Mouse (Mus musculus) embryonic stem cell, embryonic (primary cell): ENCODE measurements around the gene D17H6S53E.

Experiments
- CTCF ChIA-PET, 4 experiments: fragments of 300-600 bp in 2 of 4; fragments of 350-600 bp in 2 of 4; sonication (Branson Sonifier 250); formaldehyde crosslinking; loops; one replicate each; lab custom pipeline; 2022; ENCODE audit warnings: inconsistent platforms in 2 of 4; lab: Charles Lee
- POLR2A ChIA-PET, 4 experiments: fragments of 300-600 bp in 2 of 4; fragments of 350-600 bp in 2 of 4; sonication (Branson Sonifier 250); formaldehyde crosslinking; loops; one replicate each; lab custom pipeline; 2022; ENCODE audit warnings: antibody characterized with exemption in 4 of 4, inconsistent platforms in 1 of 4; lab: Charles Lee

Gene D17H6S53E

DNA sequence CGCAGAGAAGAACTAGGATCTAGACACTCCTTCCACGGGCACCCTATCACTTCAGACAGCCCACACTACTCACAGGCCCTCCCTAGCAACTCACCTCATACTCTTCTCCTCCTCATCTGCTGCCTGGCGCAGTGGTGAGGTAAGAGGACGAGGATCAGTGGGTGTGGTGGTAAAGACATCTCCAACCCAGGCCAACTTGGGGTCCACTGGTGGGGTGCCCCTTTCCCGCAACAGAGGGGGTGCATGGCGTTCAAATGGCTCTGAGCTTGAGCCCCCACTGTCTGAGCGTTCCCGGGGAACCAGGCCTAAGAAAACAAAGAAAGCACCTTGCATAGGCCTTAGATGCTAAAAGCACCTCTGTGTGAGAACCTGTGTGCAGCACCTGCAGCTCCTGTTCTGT is 31.1 kb downstream of the D17H6S53E start:
- CTCF ChIA-PET, result interaction anchor here in 2 of 4 experiments (0.5 to 1.4 kb wide), 3 partner anchors 12 to 380 kb away, joined by 4 to 8 read pairs (median 4); no protein-coding TSS in a partner anchor

DNA sequence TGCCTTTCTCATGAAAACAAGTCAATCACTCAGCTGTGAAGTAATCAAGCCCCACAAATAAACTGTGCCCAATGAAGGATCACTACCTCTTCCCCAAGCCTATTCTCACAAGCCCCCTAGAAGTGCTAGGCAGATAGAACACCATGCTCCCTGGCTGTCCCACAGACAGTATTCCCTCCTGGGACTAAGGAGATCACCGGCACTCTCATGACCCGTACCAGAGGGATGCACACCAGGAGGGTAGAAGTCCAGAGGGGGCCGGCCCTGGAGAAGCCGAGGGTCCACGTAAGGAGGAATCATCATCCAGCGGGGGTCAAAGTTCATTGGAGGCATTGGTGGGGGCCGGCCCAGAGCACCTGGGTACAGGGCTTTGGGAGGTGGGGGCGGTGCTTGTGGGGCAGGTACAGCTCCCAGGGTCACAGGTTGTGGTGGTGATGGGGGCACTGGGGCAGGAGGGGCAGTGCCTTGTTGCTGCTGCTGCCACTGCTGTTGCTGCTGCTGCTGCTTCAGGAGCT is 31.5 kb downstream of the D17H6S53E start:
- CTCF ChIA-PET, result no interaction called here
- POLR2A ChIA-PET, result interaction anchor here in 3 of 4 experiments (1.0 to 24.9 kb wide), 7 partner anchors 9 to 205 kb away, joined by 3 to 561 read pairs (median 252); partner anchors contain the start of gene Ddx39b (in 2 of the 3)

More for the DNA sequence above, 31.1 kb downstream of the D17H6S53E start:
- POLR2A ChIA-PET, result interaction anchor here (0.9 to 24.9 kb wide), 11 partner anchors 8 to 205 kb away, joined by 3 to 561 read pairs (median 16); partner anchors contain the start of genes Ddx39b (in 2 of the 4), Csnk2b (in 1 of the 4) and Gpank1 (in 1 of the 4)

GRCm38 (mm10) chr17:35158850-35159593 is 32.8 kb downstream of the D17H6S53E start:
- POLR2A ChIA-PET, result interaction anchor here (0.7 to 24.9 kb wide), 28 partner anchors 10 to 1250 kb away, joined by 3 to 561 read pairs (median 4); partner anchors contain the start of genes Ddx39b (in 2 of the 4), Apom (in 1 of the 4), Csnk2b (in 1 of the 4) and D17H6S53E (in 1 of the 4)
- CTCF ChIA-PET, result interaction anchor here in 3 of 4 experiments (0.6 to 1.3 kb wide), 4 partner anchors 10 to 247 kb away, joined by 3 to 5 read pairs (median 3); no protein-coding TSS in a partner anchor

DNA sequence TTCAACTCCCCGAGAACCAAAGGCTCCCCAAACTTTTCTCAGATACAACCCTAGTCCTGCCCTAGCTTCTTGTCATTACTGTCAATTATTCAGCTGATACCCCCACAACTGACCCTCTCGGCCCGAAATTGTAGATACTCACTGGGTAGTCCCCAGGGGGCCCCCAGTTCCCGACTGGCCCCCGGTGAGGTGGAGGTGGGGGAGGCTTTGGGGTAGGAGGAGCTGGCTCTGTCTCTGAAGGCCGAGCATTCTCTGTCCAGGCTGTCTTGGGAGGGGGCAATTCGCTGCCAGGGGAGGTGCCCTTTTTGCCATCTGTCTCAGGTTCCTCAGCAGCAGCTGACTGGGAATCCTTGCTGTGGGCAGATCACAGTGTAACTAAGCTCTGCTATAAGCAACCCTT is 33.5 kb downstream of the D17H6S53E start:
- CTCF ChIA-PET, result interaction anchor here in 3 of 4 experiments (0.6 to 1.3 kb wide), 6 partner anchors 9 to 248 kb away, joined by 3 to 5 read pairs (median 3); no protein-coding TSS in a partner anchor

DNA sequence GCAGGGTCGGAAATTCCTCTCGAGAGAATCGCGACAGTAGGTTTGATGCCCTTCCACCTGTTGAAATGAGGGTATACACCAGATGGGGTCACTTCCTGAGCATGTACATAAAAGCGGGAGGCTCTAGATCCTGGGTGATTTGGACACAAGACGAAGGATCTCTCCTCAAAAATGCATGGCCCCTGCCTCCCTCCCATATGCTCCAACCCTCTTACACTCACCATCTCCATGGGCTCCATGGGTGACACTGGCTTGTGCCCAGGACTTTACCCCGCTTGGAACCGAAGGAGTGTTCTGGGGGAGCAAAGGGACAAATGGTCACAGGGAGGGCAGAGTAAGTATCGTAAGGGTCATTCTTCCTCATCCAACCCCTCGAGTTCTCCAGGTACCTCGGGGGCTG is 35.2 kb downstream of the D17H6S53E start:
- ChIA-PET POLR2A (interaction anchor here (0.6 to 24.9 kb wide), 18 partner anchors 9 to 1036 kb away, joined by 3 to 561 read pairs (median 6); partner anchors contain the start of genes Ddx39b (in 3 of the 4), D17H6S53E (in 1 of the 4) and Gpank1 (in 1 of the 4)), CTCF (interaction anchor here in 1 of 4 experiments (0.6 kb wide), 1 partner anchor 209 kb away, joined by 3 read pairs; no protein-coding TSS in a partner anchor)

More for the DNA sequence above, 33.5 kb downstream of the D17H6S53E start:
- POLR2A ChIA-PET, result interaction anchor here (0.7 to 24.9 kb wide), 27 partner anchors 9 to 1251 kb away, joined by 3 to 561 read pairs (median 4); partner anchors contain the start of genes Ddx39b (in 2 of the 4), Apom (in 1 of the 4), Csnk2b (in 1 of the 4) and D17H6S53E (in 1 of the 4)

DNA sequence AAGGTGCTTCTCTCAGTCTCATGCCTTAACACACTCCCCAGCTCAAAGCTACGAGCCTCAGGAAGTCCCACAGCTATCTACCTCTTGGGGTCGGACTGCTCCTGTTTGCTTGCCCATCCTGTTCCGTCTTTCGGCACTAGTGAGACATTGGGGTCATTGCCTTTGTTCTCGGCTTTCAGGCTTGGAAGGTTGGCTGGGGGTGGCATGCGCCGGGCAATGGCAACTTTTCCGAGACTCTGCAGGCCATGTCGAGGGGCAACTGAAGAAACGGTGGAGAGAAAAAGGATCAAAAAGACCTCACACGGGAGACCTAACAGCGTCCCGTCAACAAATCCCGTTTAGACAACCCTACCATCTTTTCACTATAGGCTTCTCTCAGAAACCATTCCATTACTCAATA is 35.9 kb downstream of the D17H6S53E start:
- POLR2A ChIA-PET, result interaction anchor here (0.6 to 24.9 kb wide), 41 partner anchors 7 to 1037 kb away, joined by 3 to 561 read pairs (median 5); partner anchors contain the start of genes Ddx39b (in 4 of the 4), D17H6S53E (in 2 of the 4), Gpank1 (in 2 of the 4) and Apom (in 1 of the 4)
- CTCF ChIA-PET, result interaction anchor here in 1 of 4 experiments (0.6 to 1.2 kb wide), 2 partner anchors 26 to 210 kb away, joined by 3 to 4 read pairs; partner anchors contain the start of gene Lst1

- ChIA-PET POLR2A (interaction anchor here (0.6 to 24.9 kb wide), 52 partner anchors 8 to 565 kb away, joined by 3 to 561 read pairs (median 4); partner anchors contain the start of genes Ddx39b (in 4 of the 4), Atp6v1g2 (in 2 of the 4), D17H6S53E (in 2 of the 4) and Gpank1 (in 2 of the 4)), CTCF (interaction anchor here in 2 of 4 experiments (0.9 to 1.2 kb wide), 3 partner anchors 26 to 84 kb away, joined by 4 to 5 read pairs (median 4); partner anchors contain the start of gene Lst1 (in 1 of the 2))
Observed at GRCm38 (mm10) chr17:35162730-35163129, 36.6 kb downstream of the D17H6S53E start.

- ChIA-PET CTCF (interaction anchor here in 2 of 4 experiments (0.5 to 0.9 kb wide), 3 partner anchors 75 to 112 kb away, joined by 3 to 5 read pairs (median 4); no protein-coding TSS in a partner anchor), POLR2A (interaction anchor here (0.6 to 24.9 kb wide), 61 partner anchors 9 to 1260 kb away, joined by 3 to 561 read pairs (median 4); partner anchors contain the start of genes Ddx39b (in 4 of the 4), Csnk2b (in 3 of the 4), Gpank1 (in 3 of the 4) and Atp6v1g2 (in 2 of the 4))
Observed at GRCm38 (mm10) chr17:35163326-35164081, 37.3 kb downstream of the D17H6S53E start.

- POLR2A ChIA-PET, result interaction anchor here (0.5 to 24.9 kb wide), 42 partner anchors 8 to 1260 kb away, joined by 3 to 561 read pairs (median 6); partner anchors contain the start of genes Ddx39b (in 4 of the 4), Csnk2b (in 3 of the 4), Gpank1 (in 3 of the 4) and Atp6v1g2 (in 2 of the 4)
- CTCF ChIA-PET, result no interaction called here
Observed at GRCm38 (mm10) chr17:35164218-35164567, 38.0 kb downstream of the D17H6S53E start.

DNA sequence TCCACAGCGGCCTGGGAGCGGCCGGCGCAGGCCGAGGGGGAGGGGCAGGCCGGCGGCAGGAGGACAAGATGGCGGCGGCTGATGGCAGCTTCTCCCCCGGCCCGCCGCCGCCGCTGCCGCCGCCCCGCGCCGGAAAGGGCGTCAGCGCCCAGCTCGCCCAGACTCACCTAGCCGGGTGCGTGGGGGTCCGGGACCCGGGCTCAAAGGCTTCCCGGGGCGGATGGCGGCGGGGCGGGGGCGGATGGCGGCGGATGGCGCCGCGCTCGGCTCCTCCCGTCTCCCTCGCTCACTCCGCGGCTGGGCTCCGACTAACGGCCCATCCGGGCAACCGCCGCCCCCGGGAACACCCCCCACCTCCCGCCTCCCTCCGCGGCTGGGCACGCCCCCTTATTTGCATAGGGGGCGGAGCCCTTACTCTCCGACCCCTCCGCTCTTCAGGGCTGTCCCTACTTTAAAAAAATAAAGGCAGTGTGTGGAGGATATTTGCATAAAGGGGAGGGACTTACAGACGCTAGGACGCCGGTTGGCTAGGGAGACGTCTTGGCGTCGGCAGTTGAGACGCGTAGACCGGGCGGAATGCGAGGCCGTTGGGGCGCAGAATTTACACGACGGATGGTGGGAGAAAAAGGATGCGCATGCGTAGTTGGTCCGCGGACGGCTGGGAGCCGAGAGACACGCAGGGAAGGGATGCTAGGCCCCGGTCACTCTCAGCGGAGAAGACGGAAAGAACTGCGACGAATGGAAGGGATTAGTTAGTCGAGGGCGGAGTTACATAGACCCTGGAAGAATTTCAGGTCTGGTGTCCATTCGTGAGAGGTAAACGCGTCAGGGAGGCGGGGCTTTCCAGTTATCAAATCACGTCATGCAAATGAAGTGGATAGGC is 38.6 kb downstream of the D17H6S53E start, which contains the start of gene Prrc2a:
Prrc2a (minus strand) TSS at position 330 of the 883 bp plus-strand sequence.
- POLR2A ChIA-PET, result interaction anchor here (0.5 to 24.9 kb wide), 35 partner anchors 7 to 266 kb away, joined by 3 to 561 read pairs (median 6); partner anchors contain the start of genes Ddx39b (in 4 of the 4), Atp6v1g2 (in 2 of the 4), Csnk2b (in 2 of the 4) and D17H6S53E (in 2 of the 4)

DNA sequence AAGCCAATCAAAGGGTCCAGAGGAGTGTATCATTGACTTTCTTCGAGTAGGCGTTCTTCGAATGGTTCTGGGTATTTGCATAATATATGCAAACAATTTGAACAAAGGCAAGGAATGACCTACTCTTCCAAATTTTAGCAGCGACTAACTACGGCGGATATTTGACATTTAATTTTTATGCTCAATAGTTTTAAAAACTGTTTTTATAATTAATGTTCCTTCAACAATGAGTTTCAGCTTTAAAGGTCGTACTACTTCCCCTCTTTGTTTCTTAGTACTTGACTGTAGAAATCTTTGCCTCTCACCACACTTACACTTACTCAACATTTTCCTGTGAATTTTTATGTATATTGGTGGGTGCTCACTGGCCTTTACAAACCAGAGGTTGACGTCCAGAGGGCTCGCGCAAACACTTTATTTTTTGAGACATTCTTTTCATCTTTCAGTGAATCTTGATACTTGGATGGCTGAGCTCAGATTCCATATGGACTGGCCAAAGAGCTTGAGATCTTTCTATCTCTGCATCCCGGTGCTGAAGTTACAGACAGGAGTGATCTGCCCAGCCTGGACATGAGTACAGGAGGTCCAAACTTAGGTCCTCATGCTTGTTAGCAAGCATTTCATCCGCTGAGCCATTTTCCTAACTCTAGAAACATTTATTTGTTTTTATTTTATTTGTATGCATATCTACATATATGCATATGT is 39.4 kb downstream of the D17H6S53E start:
- POLR2A ChIA-PET, result interaction anchor here in 3 of 4 experiments (0.7 to 24.9 kb wide), 14 partner anchors 9 to 215 kb away, joined by 3 to 561 read pairs (median 8); partner anchors contain the start of genes D17H6S53E (in 2 of the 3), Ddx39b (in 2 of the 3), Atp6v1g2 (in 1 of the 3) and Csnk2b (in 1 of the 3)
- CTCF ChIA-PET, result interaction anchor here in 2 of 4 experiments (0.5 to 10.1 kb wide), 6 partner anchors 57 to 270 kb away, joined by 3 to 161 read pairs (median 5); partner anchors contain the start of genes Atp6v1g2 (in 1 of the 2) and Nfkbil1 (in 1 of the 2)

More for the DNA sequence above, 38.6 kb downstream of the D17H6S53E start, which contains the start of gene Prrc2a:
- CTCF ChIA-PET, result interaction anchor here in 1 of 4 experiments (0.5 to 10.1 kb wide), 4 partner anchors 70 to 1144 kb away, joined by 3 to 161 read pairs (median 7); partner anchors contain the start of genes Atp6v1g2 and Nfkbil1

DNA sequence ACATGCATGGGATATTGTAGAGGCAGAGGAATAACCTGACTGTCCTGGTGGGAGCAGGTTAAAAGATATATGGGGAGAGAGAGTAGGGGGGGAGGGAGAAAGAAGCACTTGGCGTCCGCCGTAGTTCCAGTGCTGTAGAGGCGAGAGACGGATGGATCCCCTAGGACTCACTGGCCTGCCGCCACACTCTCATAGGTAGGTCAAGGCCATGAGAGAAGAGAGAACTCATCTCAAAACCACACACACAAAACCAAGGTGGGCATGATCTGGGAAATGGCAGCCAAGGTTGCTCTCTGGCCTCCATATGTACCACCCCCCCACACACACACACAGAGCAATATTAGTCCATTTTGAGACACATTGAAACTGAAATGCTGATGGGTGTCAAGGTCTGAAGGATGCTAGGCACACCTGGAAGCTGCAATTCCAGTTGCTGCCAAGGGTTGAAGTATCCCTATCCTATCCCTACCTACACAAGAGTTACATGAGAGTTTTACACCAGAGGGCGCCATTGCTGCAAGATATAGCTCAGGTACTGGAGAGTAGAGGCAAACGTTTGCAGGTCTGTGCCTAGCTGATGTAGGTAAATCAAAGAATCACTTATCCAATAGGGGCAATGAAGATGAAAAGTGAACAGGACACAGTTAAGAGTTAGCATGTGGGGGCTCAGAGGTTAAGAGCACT is 40.3 kb downstream of the D17H6S53E start:
- POLR2A ChIA-PET, result interaction anchor here (0.6 to 24.9 kb wide), 39 partner anchors 12 to 251 kb away, joined by 3 to 561 read pairs (median 4); partner anchors contain the start of genes Ddx39b (in 3 of the 4), Tnf (in 2 of the 4), Abhd16a (in 1 of the 4) and Atp6v1g2 (in 1 of the 4)
- CTCF ChIA-PET, result interaction anchor here (0.5 to 10.1 kb wide), 93 partner anchors 10 to 1142 kb away, joined by 3 to 161 read pairs (median 4); partner anchors contain the start of genes Atp6v1g2 (in 3 of the 4), Nfkbil1 (in 3 of the 4), D17H6S53E (in 2 of the 4) and Ddx39b (in 2 of the 4)

DNA sequence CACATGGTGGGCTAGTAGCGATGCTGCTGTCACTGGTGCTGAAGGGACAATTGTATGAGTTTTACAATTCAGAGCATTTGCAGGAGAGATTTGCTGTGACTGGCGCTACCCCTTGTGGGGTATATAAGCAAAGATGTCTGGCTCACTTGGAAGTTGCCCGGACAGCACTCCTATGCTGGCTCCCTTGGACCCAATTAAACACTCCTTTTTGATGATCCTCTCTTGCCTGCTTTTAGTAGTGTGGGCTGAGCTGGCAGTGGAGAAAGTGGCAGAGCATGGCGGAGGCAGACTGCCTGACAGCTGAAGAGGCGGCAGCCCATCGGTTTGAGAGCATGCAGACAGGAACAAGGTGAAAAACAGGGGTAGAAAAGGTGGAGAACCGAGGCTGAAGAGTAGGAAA is 41.6 kb downstream of the D17H6S53E start:
- ChIA-PET POLR2A (interaction anchor here in 3 of 4 experiments (0.5 to 24.9 kb wide), 19 partner anchors 17 to 229 kb away, joined by 3 to 561 read pairs (median 4); partner anchors contain the start of genes Ddx39b (in 3 of the 3) and Atp6v1g2 (in 1 of the 3)), CTCF (interaction anchor here (0.6 to 10.1 kb wide), 31 partner anchors 8 to 244 kb away, joined by 3 to 161 read pairs (median 6); partner anchors contain the start of genes Atp6v1g2 (in 2 of the 4), Nfkbil1 (in 2 of the 4), Aif1 (in 1 of the 4) and Csnk2b (in 1 of the 4))
